Mouse (Mus musculus) T-cell, adult 66 days (primary cell): Measurements from ENCODE around the gene Cdh16. TPM values are rescaled to one million over a fixed set of nuclear protein-coding genes. Genes with fewer than 3 reads are reported as not detected.

Source experiments
- total RNA-seq, 2 experiments: library from RNA; stranded (reverse); gene quantifications; 3 replicates in 1 of 2; 4 replicates in 1 of 2; pipeline ENCODE4 v1.2.4; 2023

Gene Cdh16
- total RNA-seq = 1 to 10 TPM in 1 of 2 experiments, not detected in 1; 1.2 TPM

DNA sequence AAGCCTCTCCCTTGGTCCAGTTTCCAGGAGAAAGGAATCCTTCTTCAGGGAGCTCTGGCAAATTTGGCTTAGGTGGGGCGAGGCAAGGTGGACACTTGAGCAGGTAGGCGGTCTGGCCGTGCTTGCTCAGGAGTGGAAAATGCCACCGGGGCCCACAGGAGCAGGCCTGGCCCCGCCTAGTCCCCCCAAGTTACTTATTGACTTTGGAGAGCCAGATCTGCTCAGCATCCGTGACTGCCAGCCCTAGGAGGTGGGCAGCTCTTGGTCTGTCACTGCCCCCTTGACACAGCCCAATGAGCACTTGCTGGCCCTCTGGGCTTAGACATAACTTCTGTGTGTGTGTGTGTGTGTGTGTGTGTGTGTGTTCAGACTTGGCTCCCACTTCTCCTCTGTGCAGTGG lies at the start of gene Cdh16:
Gene Cdh16 (minus strand): TSS at position 236 of the 400 bp plus-strand sequence.

DNA sequence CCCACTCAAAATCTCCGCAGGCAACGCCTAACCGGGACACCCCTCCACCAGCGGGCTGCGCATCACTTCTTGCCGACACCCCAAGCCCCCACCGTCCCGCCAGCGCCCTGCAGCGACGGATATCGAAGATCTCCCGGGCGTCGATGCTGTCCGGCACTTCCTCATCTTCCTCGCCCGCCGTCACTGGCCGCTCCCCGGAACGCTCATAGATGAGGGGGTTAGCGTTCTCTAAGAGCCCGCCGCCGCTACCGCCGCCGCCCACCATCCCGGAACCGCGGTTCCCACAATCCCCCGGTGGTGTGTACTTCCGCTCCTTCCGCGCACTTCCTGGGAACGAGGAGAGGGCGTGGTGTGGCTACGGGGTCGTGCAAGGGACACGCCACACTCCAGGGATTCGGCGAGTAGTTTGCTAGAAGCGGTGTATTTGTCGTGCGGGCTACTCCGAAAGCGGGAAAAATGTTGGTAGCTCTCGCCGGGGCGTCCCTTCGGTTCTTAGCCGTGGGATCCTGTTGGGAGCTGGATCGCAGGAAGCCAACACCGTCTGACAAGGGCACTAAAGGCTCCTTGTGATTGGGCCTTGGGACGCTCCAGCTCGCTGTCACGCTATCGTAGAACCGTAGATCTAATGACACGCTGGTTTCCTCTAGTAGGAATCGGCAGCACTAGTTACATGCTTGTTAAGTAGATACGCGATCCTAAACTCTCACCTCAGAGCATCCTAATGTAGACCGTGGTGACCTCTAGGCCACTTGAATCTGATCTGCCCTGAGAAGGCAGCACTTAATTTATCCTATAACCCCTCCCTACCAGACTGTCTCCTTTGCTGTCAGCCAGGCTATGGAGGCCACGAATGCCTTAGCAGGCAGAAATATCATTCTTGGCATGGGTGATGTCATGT lies 17.5 kb upstream of the Cdh16 start, which contains the start of gene Ciao2b:
Gene Ciao2b (minus strand): TSS at position 540 of the 898 bp plus-strand sequence.

DNA sequence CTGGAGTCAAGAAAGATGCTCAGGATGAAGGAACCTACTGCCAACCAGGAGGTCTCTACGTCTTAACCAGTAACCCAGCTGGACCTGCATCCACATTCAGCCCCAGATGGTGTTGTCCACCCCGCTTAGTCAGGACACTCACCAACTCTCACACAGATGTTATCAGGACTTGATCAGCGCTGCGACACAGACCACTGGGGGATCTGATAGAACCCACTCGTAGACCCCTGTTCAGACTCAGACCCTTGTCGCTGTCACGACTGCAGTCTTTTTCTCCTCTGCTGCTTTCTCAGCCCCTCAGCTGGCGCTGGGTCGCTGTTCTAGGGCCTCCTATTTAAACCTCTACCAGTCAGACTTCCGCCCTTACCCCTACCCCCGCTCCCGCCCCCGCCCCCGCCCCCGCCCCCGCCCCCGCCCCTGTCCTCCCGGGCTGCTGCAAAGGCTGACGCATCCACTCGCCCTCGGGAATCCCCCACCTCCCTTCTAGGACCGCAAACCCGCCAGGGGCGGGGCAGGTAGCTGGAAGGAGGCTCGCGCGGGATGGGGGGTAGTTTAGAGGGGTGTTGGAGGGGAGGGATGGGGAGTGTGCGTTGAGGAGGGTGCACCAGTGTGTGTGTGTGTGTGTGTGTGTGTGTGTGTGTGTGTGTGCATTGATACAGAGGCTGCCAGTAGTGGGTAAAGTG lies 6.9 kb upstream of the Cdh16 start, which contains the start of gene Rrad:
Gene Rrad (minus strand): TSS at position 347 of the 683 bp plus-strand sequence.

DNA sequence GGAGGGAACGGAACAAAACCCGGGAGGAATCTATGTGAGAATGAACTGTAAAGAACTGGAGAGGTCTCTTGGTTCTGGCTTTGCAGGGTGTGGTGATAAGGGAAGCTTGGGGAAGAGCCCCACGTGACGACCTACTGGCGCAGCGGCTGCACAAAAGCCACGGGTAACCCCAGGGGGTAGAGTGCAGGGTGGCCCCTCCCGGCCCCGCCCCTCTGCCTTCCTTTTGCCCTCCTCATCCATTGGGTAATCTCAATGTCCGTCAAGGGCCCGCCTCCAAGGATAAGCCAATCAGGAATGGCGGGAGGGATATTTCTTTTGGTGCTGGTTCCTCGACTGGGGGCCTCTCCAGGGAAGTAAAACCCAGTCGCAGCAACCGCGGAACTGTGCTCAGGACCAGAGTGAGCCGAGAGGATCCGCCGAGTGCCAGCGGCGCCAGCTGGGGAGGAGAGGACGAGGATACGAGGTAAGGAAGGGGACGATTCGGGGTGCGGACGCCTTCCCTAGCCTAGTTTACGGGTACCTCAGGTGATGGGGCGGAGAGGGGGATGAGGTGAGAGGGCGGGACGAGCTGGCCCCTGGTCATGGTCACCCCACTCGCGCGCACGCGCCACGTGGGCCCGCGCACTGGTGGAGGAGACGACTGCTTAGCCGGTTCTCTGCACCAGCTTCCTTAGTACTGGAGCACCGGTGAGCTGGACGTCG lies 32.9 kb downstream of the Cdh16 start, which contains the start of gene Pdp2:
Gene Pdp2 (plus strand): TSS at position 319 of the 702 bp plus-strand sequence.

Other genes starting within 250 kb of the Cdh16 start
- gene Cmtm4, start 228.6 kb downstream of the Cdh16 start, total RNA-seq = 1 to 10 TPM; 3.3 to 4.2 TPM
- gene Dync1li2, start 181.3 kb downstream of the Cdh16 start, total RNA-seq = 10 to 100 TPM; 78.1 to 79.6 TPM
- gene Terb1, start 114.5 kb downstream of the Cdh16 start, total RNA-seq = under 1 TPM in 1 of 2 experiments, not detected in 1; 0.26 TPM
- gene Nae1, start 89.8 kb downstream of the Cdh16 start, total RNA-seq = 10 to 100 TPM; 43.6 to 51.3 TPM
- gene Car7, start 89.7 kb downstream of the Cdh16 start, total RNA-seq = 1 to 10 TPM; 2.5 to 3.0 TPM
- 10 to 100 TPM; 10.2 to 13.8 TPM for gene Pdp2, start 32.9 kb downstream of the Cdh16 start, total RNA-seq
- gene Rrad, start 6.9 kb upstream of the Cdh16 start, total RNA-seq = 10 to 100 TPM; 25.7 to 27.6 TPM
- 10 to 100 TPM; 33.4 to 43.1 TPM for gene Ciao2b, start 17.6 kb upstream of the Cdh16 start, total RNA-seq
- gene Ces2a, start 109.6 kb upstream of the Cdh16 start, total RNA-seq = not detected
- not detected for gene Ces2b, start 207.2 kb upstream of the Cdh16 start, total RNA-seq
- 1 to 10 TPM in 1 of 2 experiments, not detected in 1; 1.0 TPM for gene Ces2c, start 222.7 kb upstream of the Cdh16 start, total RNA-seq